Mouse (Mus musculus) hindbrain, embryonic 12.5 days (tissue): Measurements from ENCODE around the gene Tmco5. TPM values are rescaled to one million over a fixed set of nuclear protein-coding genes. Genes with fewer than 3 reads are reported as not detected.

Source experiments
- ATAC-seq: fragments of 200-750 bp; cut with Nextera tagmentation; 2 replicates; pipeline ENCODE4 v1.8.0; 2017; ENCODE audit warnings: moderate TSS enrichment; ENCODE audit not compliant: low FRiP score
- H3K27ac ChIP-seq: fragments of 300-500 bp; sonication (generic); 2 replicates; pipeline ENCODE4 v1.5.1; 2016; ENCODE audit warnings: mild to moderate bottlenecking
- H3K27me3 ChIP-seq: fragments of 300-500 bp; sonication (generic); 2 replicates; pipeline ENCODE4 v1.6.1; 2016; ENCODE audit warnings: mild to moderate bottlenecking
- H3K36me3 ChIP-seq: fragments of 300-500 bp; sonication (generic); 2 replicates; pipeline ENCODE4 v1.6.1; 2016; ENCODE audit warnings: mild to moderate bottlenecking
- H3K4me1 ChIP-seq: fragments of 300-500 bp; sonication (generic); 2 replicates; pipeline ENCODE4 v1.6.1; 2016
- H3K4me2 ChIP-seq: fragments of 300-500 bp; sonication (generic); replicated peaks from 2 replicates; pipeline ENCODE4 v1.6.1; 2016; ENCODE audit warnings: mild to moderate bottlenecking
- H3K4me3 ChIP-seq: fragments of 300-500 bp; sonication (generic); 2 replicates; pipeline ENCODE4 v1.5.1; 2016; ENCODE audit warnings: mild to moderate bottlenecking
- H3K9ac ChIP-seq: fragments of 300-500 bp; sonication (generic); 2 replicates; pipeline ENCODE4 v1.6.1; 2016; ENCODE audit warnings: mild to moderate bottlenecking, moderate library complexity
- H3K9me3 ChIP-seq: fragments of 300-500 bp; sonication (generic); replicated peaks from 2 replicates; pipeline ENCODE4 v1.6.1; 2016; ENCODE audit warnings: mild to moderate bottlenecking
- WGBS: fragments of 180-500 bp; shearing (Covaris S2); methylation state at CpG from one replicate; pipeline ENCODE4 v1.1.7; 2016; 5-methylcytosine and 5-hydroxymethylcytosine counted together
- polyA plus RNA-seq: library from polyadenylated mRNA; unstranded; fragments of >200 nt; fragmentation: Nextera tagmentation; extraction: Ambion mirVana; gene quantifications from 2 replicates; pipeline ENCODE4 v1.2.1, GENCODE M21; 2016

Tmco5 gene
- polyA plus RNA-seq, 1 experiment from 2014 or later = not detected

GRCm38 (mm10) chr2:116899615-116900272 is 21.3 kb downstream of the Tmco5 start:
- no peak overlapping the region for H3K27ac ChIP-seq
- 15% methylated on average over 19 of the region's 19 CpGs for WGBS

GRCm38 (mm10) chr2:116900273-116900843 is 21.9 kb downstream of the Tmco5 start:
- no peaks in the 10 kb centered on the region for H3K36me3 ChIP-seq
- H3K4me2 ChIP-seq = peak overlapping the region; percentile 63
- WGBS = 36% methylated on average over 10 of the region's 10 CpGs
- ATAC-seq = peak; percentile 77; the same call in 1 of the 2 replicates
- 0 out of 2 replicates have a peak, but pooled peaks cover 7% of the 10 kb centered on the region for H3K4me1 ChIP-seq
- no peaks in the 10 kb centered on the region for H3K9me3 ChIP-seq
- peak overlapping the region; percentile 27 for H3K4me3 ChIP-seq
- H3K9ac ChIP-seq = peak overlapping the region; percentile 42; the same call in 1 of the 2 replicates
- H3K27ac ChIP-seq = no peak overlapping the region
- H3K27me3 ChIP-seq = 0 out of 2 replicates have a peak, but pooled peaks cover 10% of the 10 kb centered on the region

More at GRCm38 (mm10) chr2:116899615-116900272, 21.3 kb downstream of the Tmco5 start:
- ATAC-seq = peak; percentile 72
- Histone ChIP-seq H3K27me3 (0 out of 2 replicates have a peak, but pooled peaks cover 10% of the 10 kb centered on the region), H3K4me2 (peak overlapping the region; percentile 63), H3K9me3 (no peaks in the 10 kb centered on the region), H3K9ac (peak overlapping the region; percentile 42; the same call in 1 of the 2 replicates), H3K36me3 (no peaks in the 10 kb centered on the region), H3K4me3 (peak overlapping the region; percentile 27), H3K4me1 (0 out of 2 replicates have a peak, but pooled peaks cover 7% of the 10 kb centered on the region)

- Histone ChIP-seq H3K9me3 (no peaks in the 10 kb centered on the region), H3K4me2 (no peak overlapping the region), H3K36me3 (no peaks in the 10 kb centered on the region), H3K4me3 (no peak overlapping the region), H3K27me3 (no peaks in the 10 kb centered on the region), H3K27ac (no peak overlapping the region), H3K4me1 (no peaks in the 10 kb centered on the region), H3K9ac (no peak overlapping the region)
- ATAC-seq = peak; percentile 50; the same call in 1 of the 2 replicates
- WGBS = 81% methylated on average over 8 of the region's 8 CpGs
Observed at GRCm38 (mm10) chr2:116908268-116908667, 29.8 kb downstream of the Tmco5 start.

DNA sequence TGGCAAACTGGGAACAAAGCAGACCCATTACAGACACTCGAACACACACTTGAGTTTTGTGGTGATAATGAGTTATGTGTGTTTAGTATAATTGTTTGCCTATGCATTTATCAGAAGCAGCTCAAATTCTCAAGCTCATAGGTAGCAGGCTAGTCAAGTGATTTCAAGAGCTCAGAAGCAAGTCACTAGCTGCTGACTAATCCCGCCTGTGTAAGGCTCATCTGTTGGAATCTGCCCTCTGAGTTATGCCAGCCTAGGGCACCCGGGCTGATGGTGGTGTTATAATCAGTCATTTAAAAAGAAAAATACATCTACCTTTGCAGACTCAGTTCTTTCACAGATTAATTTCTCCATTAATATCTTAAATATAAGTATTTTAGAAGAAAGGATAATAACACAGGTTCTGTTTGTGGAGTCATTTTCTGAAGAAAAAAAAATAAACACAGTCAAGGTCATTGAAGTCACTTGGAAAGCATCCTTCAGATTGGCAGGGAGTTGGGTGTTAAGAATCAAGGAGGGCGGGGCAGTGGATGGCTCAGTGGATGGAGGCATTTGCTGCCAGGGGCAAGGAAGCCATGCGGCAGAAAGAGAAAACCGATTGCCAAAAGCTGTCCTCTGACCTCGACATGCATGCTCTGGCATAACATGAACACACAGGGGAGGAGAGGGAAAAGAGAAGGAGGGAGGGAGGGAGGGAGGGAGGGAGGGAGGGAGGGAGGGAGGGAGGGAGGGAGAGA is 34.0 kb downstream of the Tmco5 start:
- WGBS = 78% methylated on average over 7 of the region's 7 CpGs
- no peaks in the 10 kb centered on the region for H3K9me3 ChIP-seq

DNA sequence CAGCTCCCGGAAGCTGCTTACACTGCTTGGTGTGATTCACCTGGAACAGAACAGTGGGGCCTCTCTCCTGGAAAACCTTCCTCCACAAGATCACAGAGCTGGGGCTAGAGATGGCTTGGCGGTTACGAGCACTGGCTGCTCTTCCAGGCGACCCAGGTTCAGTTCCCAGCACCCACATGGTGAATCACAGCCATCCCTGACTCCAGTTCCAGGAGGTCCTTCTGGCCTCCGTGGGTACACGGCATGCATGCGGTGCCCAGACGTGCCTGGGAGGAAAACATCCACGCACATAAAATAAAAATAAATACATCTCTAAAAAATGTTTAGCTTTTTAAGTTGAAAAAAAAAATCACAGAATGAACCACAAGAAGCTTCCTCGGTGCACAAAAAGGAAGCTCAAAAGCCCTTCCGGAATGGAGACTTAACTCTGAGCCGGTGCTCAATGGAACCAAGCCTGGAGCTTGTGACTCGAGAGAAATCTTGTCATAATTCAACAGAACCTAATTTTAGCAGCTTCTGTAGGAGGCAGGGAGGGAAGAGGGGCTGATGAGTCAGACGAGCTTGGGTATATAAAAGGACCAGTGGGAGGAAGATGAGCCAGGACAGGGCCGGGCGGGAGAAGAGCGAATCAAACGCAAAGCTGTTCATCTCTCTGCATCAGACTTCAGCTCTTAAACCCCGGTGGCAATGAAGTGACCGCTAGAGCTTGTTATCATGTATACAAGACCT is 35.4 kb downstream of the Tmco5 start:
- 88% methylated on average over 20 of the region's 20 CpGs for WGBS
- Histone ChIP-seq H3K27ac (no peak overlapping the region), H3K4me1 (no peaks in the 10 kb centered on the region), H3K9ac (no peak overlapping the region), H3K36me3 (no peaks in the 10 kb centered on the region), H3K9me3 (no peaks in the 10 kb centered on the region), H3K4me2 (no peak overlapping the region), H3K27me3 (no peaks in the 10 kb centered on the region), H3K4me3 (no peak overlapping the region)
- ATAC-seq = no peak

More for the DNA sequence above, 34.0 kb downstream of the Tmco5 start:
- Histone ChIP-seq H3K4me2 (no peak overlapping the region), H3K4me3 (no peak overlapping the region), H3K27ac (no peak overlapping the region), H3K36me3 (no peaks in the 10 kb centered on the region), H3K4me1 (no peaks in the 10 kb centered on the region), H3K9ac (no peak overlapping the region), H3K27me3 (no peaks in the 10 kb centered on the region)
- no peak for ATAC-seq

- no peaks in the 10 kb centered on the region for H3K4me1 ChIP-seq
- no peak overlapping the region for H3K4me3 ChIP-seq
- H3K9ac ChIP-seq = no peak overlapping the region
- H3K27me3 ChIP-seq = no peaks in the 10 kb centered on the region
- no peak for ATAC-seq
- no peaks in the 10 kb centered on the region for H3K9me3 ChIP-seq
- no peak overlapping the region for H3K4me2 ChIP-seq
- no peaks in the 10 kb centered on the region for H3K36me3 ChIP-seq
- WGBS = 83% methylated on average over 4 of the region's 4 CpGs
- no peak overlapping the region for H3K27ac ChIP-seq
Observed at GRCm38 (mm10) chr2:116914636-116915035, 36.1 kb downstream of the Tmco5 start.

DNA sequence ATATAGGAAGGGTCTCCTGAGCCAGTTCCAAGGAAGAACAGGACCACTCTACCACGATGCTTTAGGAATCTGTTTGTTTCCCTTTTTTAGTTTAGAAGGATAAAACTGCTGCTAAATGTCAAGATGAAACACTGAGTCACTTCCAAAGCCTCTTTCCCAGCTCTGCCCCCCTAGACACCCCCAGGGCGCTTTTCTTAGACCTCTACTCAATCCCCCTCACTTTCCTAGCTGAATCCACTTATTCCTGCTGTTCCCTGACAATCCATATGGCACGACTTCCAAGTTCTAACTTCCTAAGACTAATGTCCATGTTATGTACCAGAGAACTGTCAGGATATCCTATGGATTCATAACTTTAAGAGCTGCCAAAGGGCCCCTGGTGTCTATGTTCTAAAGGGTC is 40.1 kb downstream of the Tmco5 start:
- H3K9ac ChIP-seq = no peak overlapping the region
- no peaks in the 10 kb centered on the region for H3K36me3 ChIP-seq
- no peak overlapping the region for H3K27ac ChIP-seq
- ATAC-seq = no peak
- H3K27me3 ChIP-seq = no peaks in the 10 kb centered on the region
- no peak overlapping the region for H3K4me2 ChIP-seq
- H3K4me3 ChIP-seq = no peak overlapping the region
- no peaks in the 10 kb centered on the region for H3K9me3 ChIP-seq
- no peaks in the 10 kb centered on the region for H3K4me1 ChIP-seq
- WGBS = 79% methylated on average over 3 of the region's 3 CpGs

- Histone ChIP-seq H3K4me1 (no peaks in the 10 kb centered on the region), H3K4me2 (no peak overlapping the region), H3K27ac (no peak overlapping the region), H3K9ac (no peak overlapping the region), H3K36me3 (no peaks in the 10 kb centered on the region), H3K9me3 (0 out of 2 replicates have a peak, but pooled peaks cover 6% of the 10 kb centered on the region), H3K27me3 (no peaks in the 10 kb centered on the region), H3K4me3 (no peak overlapping the region)
- no peak for ATAC-seq
- 83% methylated on average over 9 of the region's 9 CpGs for WGBS
Observed at GRCm38 (mm10) chr2:116922580-116923500, 44.3 kb downstream of the Tmco5 start.

DNA sequence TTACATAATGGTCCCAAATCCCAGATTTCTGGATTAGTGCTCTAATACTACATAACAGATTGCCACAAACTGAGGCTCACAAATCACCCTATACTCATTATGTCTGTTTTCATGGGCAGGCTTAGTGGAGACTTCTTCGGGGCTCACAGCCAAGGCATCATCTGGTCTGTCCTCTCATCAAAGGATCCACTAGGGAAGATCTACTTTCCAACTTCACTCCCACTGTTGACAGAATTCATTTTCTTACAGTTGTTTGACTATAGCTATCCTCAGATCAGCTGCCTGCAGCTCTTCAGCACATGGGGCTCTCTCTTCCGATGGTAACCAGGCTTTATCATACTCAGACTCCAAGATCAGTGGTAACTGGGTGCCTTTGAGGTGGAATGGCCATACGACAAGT is 45.2 kb downstream of the Tmco5 start:
- Histone ChIP-seq H3K4me2 (no peak overlapping the region), H3K36me3 (no peaks in the 10 kb centered on the region), H3K27ac (no peak overlapping the region), H3K27me3 (no peaks in the 10 kb centered on the region), H3K9ac (no peak overlapping the region), H3K4me1 (no peaks in the 10 kb centered on the region), H3K4me3 (no peak overlapping the region), H3K9me3 (0 out of 2 replicates have a peak, but pooled peaks cover 6% of the 10 kb centered on the region)
- no peak for ATAC-seq
- WGBS = 96% methylated on average over 3 of the region's 3 CpGs

DNA sequence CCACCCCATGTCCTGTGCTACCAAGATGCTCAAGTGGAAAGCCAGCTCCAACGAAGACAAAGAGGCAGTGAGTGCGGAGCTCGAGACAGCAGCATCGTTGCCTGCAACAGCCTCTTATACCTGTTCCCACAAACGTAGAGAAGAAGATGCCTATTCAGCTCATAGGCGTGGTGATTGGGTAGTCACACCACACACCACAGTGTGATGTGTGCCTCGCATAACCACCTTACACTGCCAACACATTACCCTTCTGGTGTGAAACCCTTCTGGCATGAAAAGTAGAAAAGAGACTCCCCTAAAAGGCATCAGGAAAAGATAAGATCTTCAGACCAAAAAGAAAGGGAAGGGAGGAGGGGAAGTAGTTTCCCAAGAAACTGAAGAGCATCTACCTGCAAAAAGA is 45.8 kb downstream of the Tmco5 start:
- Histone ChIP-seq H3K9me3 (0 out of 2 replicates have a peak, but pooled peaks cover 6% of the 10 kb centered on the region), H3K4me2 (no peak overlapping the region), H3K36me3 (no peaks in the 10 kb centered on the region), H3K4me3 (no peak overlapping the region), H3K4me1 (no peaks in the 10 kb centered on the region), H3K27me3 (no peaks in the 10 kb centered on the region), H3K27ac (no peak overlapping the region), H3K9ac (no peak overlapping the region)
- ATAC-seq = no peak
- WGBS = 92% methylated on average over 7 of the region's 7 CpGs

DNA sequence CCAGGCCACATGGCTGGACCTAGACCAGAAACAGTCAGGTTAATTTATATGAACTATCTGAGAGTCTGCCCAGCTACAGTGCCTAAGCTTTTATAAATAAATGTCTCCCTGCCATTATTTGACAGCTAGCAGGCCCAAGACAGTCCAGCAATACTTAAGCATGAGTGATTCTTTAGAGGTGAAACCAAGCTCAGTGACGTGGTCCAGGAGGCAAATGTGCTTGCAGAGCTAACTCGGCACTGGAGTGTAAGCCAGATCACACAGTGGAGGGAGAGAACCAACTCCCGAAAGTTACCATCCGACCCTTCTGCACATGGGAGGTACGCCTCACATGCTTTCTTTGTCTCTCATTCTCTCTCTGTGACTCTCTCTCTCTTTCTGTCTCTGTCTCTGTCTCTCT is 46.7 kb downstream of the Tmco5 start:
- WGBS = 80% methylated on average over 5 of the region's 5 CpGs
- Histone ChIP-seq H3K27ac (no peak overlapping the region), H3K9me3 (0 out of 2 replicates have a peak, but pooled peaks cover 6% of the 10 kb centered on the region), H3K9ac (no peak overlapping the region), H3K36me3 (no peaks in the 10 kb centered on the region), H3K27me3 (no peaks in the 10 kb centered on the region), H3K4me3 (no peak overlapping the region), H3K4me1 (no peaks in the 10 kb centered on the region), H3K4me2 (no peak overlapping the region)
- ATAC-seq = no peak
